Mouse (Mus musculus): ENCODE data around the gene Shisa4.

DNA sequence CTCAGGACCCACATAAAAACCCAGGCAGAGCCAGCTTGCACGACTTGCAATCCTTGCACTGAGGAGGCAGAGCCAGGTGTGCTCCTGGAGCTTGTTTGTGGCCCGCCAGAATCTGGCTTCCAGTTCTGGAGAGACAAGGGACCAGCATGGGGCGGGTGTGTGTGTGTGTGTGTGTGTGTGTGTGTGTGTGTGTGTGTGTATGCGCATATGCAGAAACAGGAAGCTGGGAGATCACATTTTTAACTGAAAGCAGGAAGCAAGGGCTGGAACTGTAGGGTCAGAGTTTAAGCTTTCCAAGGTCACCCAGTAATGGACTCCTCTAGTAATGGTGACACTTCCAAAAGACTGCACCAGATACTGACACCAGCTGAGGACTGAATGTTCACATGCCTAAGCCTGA, 31.0 kb downstream of the Shisa4 start:
- TF ChIP-seq GATA1 (IDR thresholded peaks at IDR 0.05; ENCODE audit: borderline replicate concordance, low read length): no peak
- TF ChIP-seq FLI1 (IDR thresholded peaks at IDR 0.05; ENCODE audit: low read length): no peak

Data from megakaryocyte, embryonic 14.5 days (primary cell).